Mouse (Mus musculus): ENCODE results near the gene Tmem163.

Gene Tmem163

GRCm38 (mm10) chr1:127642976-127643769 lies 36.2 kb downstream of the Tmem163 start:
- DNase-seq (ENCODE audit: low spot score) = no peak

GRCm38 (mm10) chr1:127637917-127638316 lies 41.4 kb downstream of the Tmem163 start:
- DNase-seq (ENCODE audit: low spot score) = no peak

DNA sequence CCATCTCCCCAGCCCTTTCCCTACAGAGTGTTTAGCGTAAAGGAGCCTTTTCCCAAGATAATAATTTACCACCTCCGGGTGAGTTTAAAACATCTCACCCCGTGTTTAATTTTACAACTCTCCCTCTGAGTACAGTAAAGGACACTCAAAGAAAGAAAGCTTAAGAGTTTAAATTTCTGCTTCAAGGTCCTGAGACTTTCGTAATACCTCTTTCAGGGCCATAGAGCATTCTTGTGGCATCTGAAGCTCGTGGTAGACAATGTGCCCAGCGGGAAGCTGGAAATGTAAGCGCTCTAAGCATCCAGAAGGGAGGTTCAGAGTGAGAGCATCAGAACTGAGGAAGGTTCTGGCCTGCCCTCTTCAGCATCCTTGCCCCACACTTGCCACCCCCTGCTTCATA lies 52.2 kb downstream of the Tmem163 start:
- no peak for DNase-seq (ENCODE audit: low spot score)

- DNase-seq (ENCODE audit: low spot score) = peak; percentile 15
These were observed 53.6 kb downstream of the Tmem163 start for GRCm38 (mm10) chr1:127625577-127626362.

- DNase-seq (ENCODE audit: low spot score) = no peak
These were observed 57.0 kb downstream of the Tmem163 start for GRCm38 (mm10) chr1:127622349-127622748.

DNA sequence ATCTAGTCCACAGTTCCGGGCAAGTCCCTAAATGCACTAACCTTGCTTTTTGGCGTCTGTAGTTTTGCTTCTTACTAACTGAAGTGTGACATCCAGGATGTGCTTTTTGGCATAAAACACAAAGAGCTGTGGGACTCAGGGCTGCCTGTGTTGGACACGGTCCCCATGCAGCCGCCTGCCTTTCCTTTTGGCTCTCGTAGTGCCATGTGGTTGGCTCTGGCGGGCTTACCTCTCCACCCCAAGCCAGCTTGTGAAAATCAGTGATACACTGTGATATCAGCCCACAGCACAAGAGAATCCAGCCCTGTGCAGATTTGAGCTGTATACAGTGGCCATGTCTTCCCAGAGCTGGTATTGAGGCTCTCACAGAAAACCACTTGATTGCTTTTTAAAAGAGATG lies 60.3 kb downstream of the Tmem163 start:
- no peak for DNase-seq (ENCODE audit: low spot score)

- DNase-seq (ENCODE audit: low spot score) = no peak
These were observed 69.0 kb downstream of the Tmem163 start for GRCm38 (mm10) chr1:127610378-127610777.

DNA sequence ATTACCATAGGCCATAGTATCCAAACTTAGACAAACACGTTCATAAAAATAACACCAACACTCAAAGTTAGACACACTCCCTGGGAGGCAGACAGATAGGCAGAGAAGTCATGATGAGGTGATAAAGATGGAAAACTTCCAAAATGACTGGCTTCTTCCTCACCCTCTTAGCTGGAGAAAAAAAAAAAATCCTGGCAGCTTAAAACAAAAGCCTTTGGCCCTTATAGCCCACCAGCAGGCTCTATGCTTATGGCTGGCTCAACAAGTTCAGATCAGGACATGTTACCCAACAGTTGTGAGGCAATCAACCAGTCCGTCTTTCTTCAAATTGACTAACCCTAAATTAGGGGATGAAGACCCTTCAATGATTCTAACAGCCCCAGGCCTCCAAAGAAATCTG lies 69.5 kb downstream of the Tmem163 start:
- no peak for DNase-seq (ENCODE audit: low spot score)

DNA sequence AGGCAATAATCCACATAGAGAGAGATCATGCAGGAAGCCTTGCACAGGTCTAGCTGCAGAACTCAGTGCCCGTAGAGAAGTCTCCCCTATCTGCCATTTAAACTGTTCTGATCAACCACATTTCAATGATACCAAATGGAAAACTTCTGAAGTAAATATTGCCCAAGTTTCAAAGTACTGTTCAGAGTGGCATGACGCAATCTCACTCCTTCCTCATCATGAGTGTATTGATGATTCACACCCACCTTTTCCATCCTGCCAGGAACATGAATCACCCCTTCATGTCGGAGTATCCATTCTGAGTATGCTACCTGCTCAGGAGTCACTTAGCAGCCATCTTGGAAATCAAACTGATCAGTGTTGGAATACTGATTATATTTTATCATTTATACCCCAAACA lies 71.0 kb downstream of the Tmem163 start:
- DNase-seq (ENCODE audit: low spot score) = no peak

- DNase-seq (ENCODE audit: low spot score) = no peak
These were observed 75.4 kb downstream of the Tmem163 start for GRCm38 (mm10) chr1:127603697-127604631.

GRCm38 (mm10) chr1:127596143-127596542 lies 83.2 kb downstream of the Tmem163 start:
- DNase-seq (ENCODE audit: low spot score) = no peak

GRCm38 (mm10) chr1:127595735-127596134 lies 83.6 kb downstream of the Tmem163 start:
- DNase-seq (ENCODE audit: low spot score) = no peak

GRCm38 (mm10) chr1:127589542-127589941 lies 89.8 kb downstream of the Tmem163 start:
- DNase-seq (ENCODE audit: low spot score) = no peak

DNA sequence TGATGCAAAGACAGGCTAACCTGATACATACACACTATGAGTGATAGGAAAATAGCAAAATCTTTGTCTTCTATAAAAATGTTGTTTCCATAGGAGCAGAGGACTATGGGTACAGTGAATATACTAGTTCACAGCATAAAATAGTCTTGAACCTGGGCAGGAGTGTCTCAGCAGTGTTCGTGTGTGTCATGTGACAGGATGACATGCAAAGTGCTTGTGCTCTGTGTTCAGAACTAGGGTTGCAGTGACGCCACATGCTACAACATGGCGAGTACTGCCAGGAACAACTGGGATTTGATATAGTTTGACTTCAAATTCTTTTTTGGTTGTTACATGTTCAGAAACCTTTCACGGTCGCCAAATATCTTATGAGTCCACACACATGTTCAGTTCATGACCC lies 92.3 kb downstream of the Tmem163 start:
- no peak for DNase-seq (ENCODE audit: low spot score)

GRCm38 (mm10) chr1:127586156-127586555 lies 93.2 kb downstream of the Tmem163 start:
- no peak for DNase-seq (ENCODE audit: low spot score)

GRCm38 (mm10) chr1:127577981-127578380 lies 101.4 kb downstream of the Tmem163 start:
- DNase-seq (ENCODE audit: low spot score) = no peak

GRCm38 (mm10) chr1:127577083-127577482 lies 102.3 kb downstream of the Tmem163 start:
- DNase-seq (ENCODE audit: low spot score) = no peak

- no peak for DNase-seq (ENCODE audit: low spot score)
These were observed 102.8 kb downstream of the Tmem163 start for GRCm38 (mm10) chr1:127576563-127576962.

- no peak for DNase-seq (ENCODE audit: low spot score)
These were observed 103.2 kb downstream of the Tmem163 start for GRCm38 (mm10) chr1:127576143-127576542.

- DNase-seq (ENCODE audit: low spot score) = no peak
These were observed 103.7 kb downstream of the Tmem163 start for GRCm38 (mm10) chr1:127575692-127576091.

GRCm38 (mm10) chr1:127573186-127573585 lies 106.2 kb downstream of the Tmem163 start:
- no peak for DNase-seq (ENCODE audit: low spot score)

DNA sequence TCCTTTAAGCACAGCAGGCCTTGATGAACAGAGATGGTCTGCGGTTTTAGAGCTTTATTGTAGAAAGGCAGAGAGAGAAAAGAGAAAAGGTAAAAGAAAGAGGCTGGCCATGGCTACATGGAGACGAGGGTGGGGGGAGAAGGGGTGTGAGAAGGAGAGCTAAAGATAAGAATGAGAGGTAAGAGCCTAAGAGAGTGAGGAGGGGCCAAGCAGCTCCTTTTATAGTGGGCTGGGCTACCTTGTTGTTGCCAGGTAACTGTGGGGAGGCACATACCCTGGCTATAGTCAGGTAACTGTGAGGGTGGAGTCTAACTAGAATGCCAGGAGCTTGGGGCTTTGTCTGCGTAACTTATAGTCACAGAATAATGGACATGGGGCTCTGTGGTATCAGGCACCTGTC lies 110.7 kb downstream of the Tmem163 start:
- no peak for DNase-seq (ENCODE audit: low spot score)
